Mouse (Mus musculus) brain, embryonic 14.5 days (tissue): Measurements from ENCODE around the gene Tor1b.
"Not testable (repeated sequence)": the region's sequence is repeated elsewhere in the genome, so short reads cannot be mapped to it uniquely, and the experiment has no call there.

ENCODE experiments used
- CTCF ChIP-seq: fragments of 200-500 bp; IDR thresholded peaks from 2 replicates; pipeline ENCODE4 v1.5.1; 2012; ENCODE audit warnings: inconsistent platforms, mild to moderate bottlenecking, moderate library complexity, borderline replicate concordance; ENCODE audit not compliant: insufficient read depth, insufficient read length; ENCODE audit errors: extremely low read depth
- POLR2A ChIP-seq: fragments of 200-500 bp; IDR thresholded peaks from 2 replicates; pipeline ENCODE4 v1.6.1; 2012; ENCODE audit warnings: mild to moderate bottlenecking, inconsistent platforms, borderline replicate concordance; ENCODE audit not compliant: poor library complexity, insufficient read depth, insufficient read length, severe bottlenecking; ENCODE audit errors: extremely low read depth

DNA sequence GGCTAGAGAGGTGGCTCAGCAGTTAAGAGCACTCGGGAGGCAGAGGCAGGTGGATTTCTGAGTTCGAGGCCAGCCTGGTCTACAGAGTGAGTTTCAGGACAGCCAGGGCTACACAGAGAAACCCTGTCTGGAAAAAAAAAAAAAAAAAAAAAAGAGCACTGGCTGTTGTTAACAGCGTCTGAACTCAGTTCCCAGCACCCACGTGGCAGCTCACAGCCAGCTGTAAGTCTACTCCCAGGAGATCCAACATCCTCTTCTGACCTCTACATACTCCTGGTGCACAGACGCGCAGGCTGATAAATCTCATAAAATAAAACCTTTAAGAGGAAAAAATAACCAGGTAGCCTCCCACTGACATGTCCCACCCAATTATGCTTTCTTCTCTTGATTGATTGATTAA is 36.8 kb upstream of the Tor1b start:
- TF ChIP-seq CTCF, POLR2A: not testable (repeated sequence)
